Mouse (Mus musculus) neural tube, embryonic 15.5 days (tissue): ENCODE data around the gene Samd4b. TPM values are rescaled to one million over a fixed set of nuclear protein-coding genes. Genes with fewer than 3 reads are reported as not detected.

Experiments
- ATAC-seq: fragments of 200-750 bp; cut with Nextera tagmentation; 2 replicates; pipeline ENCODE4 v1.8.0; 2017; ENCODE audit warnings: mild to moderate bottlenecking, moderate TSS enrichment, moderate library complexity; ENCODE audit not compliant: low FRiP score
- H3K27ac ChIP-seq: fragments of 300-500 bp; sonication (generic); replicated peaks from 2 replicates; pipeline ENCODE4 v1.5.1; 2015; ENCODE audit warnings: mild to moderate bottlenecking, inconsistent platforms
- H3K27me3 ChIP-seq: fragments of 300-500 bp; sonication (generic); replicated peaks from 2 replicates; pipeline ENCODE4 v1.6.1; 2015; ENCODE audit warnings: inconsistent platforms
- H3K36me3 ChIP-seq: fragments of 300-500 bp; sonication (generic); 2 replicates; pipeline ENCODE4 v1.6.1; 2015; ENCODE audit warnings: inconsistent platforms
- H3K4me1 ChIP-seq: fragments of 300-500 bp; sonication (generic); 2 replicates; pipeline ENCODE4 v1.6.1; 2015; ENCODE audit warnings: inconsistent platforms
- H3K4me2 ChIP-seq: fragments of 300-500 bp; sonication (generic); 2 replicates; pipeline ENCODE4 v1.6.1; 2015; ENCODE audit warnings: inconsistent platforms, mild to moderate bottlenecking, moderate library complexity
- H3K4me3 ChIP-seq: fragments of 300-500 bp; sonication (generic); replicated peaks from 2 replicates; pipeline ENCODE4 v1.5.1; 2015; ENCODE audit warnings: mild to moderate bottlenecking, inconsistent platforms
- H3K9ac ChIP-seq: fragments of 300-500 bp; sonication (generic); replicated peaks from 2 replicates; pipeline ENCODE4 v1.6.1; 2015; ENCODE audit warnings: mild to moderate bottlenecking, inconsistent platforms
- H3K9me3 ChIP-seq: fragments of 300-500 bp; sonication (generic); replicated peaks from 2 replicates; pipeline ENCODE4 v1.6.1; 2016; ENCODE audit warnings: inconsistent platforms
- WGBS: fragments of 180-500 bp; shearing (Covaris S2); methylation state at CpG from one replicate; pipeline ENCODE4 v1.1.7; 2015; ENCODE audit warnings: mixed read lengths; 5-methylcytosine and 5-hydroxymethylcytosine counted together
- polyA plus RNA-seq: library from polyadenylated mRNA; unstranded; fragments of >200 nt; fragmentation: Nextera tagmentation; extraction: Ambion mirVana; gene quantifications from 2 replicates; pipeline ENCODE4 v1.2.1, GENCODE M21; 2015

Samd4b gene
- polyA plus RNA-seq, 1 experiment from 2014 or later = 20.3 TPM

- H3K27ac ChIP-seq = peak overlapping the region; percentile 79
- ATAC-seq = peak; percentile 45
- H3K36me3 ChIP-seq = no peaks in the 10 kb centered on the region
- H3K27me3 ChIP-seq = no peaks in the 10 kb centered on the region
- peaks cover 68% of the 10 kb centered on the region for H3K4me1 ChIP-seq
- H3K9ac ChIP-seq = peak overlapping the region; percentile 70
- no peaks in the 10 kb centered on the region for H3K9me3 ChIP-seq
- peak overlapping the region; percentile 79 for H3K4me2 ChIP-seq
- WGBS = 1% methylated on average over 53 of the region's 53 CpGs
- peak overlapping the region; percentile 56 for H3K4me3 ChIP-seq
Measured at GRCm38 (mm10) chr7:28378769-28379651, 218.9 kb downstream of the Samd4b start.

- Histone ChIP-seq H3K27ac (peak overlapping the region; percentile 79; the same call in 1 of the 2 replicates), H3K9me3 (no peaks in the 10 kb centered on the region), H3K4me3 (peak overlapping the region; percentile 56), H3K4me1 (peaks cover 70% of the 10 kb centered on the region), H3K9ac (peak overlapping the region; percentile 70), H3K27me3 (no peaks in the 10 kb centered on the region), H3K36me3 (no peaks in the 10 kb centered on the region), H3K4me2 (peak overlapping the region; percentile 79)
- no peak for ATAC-seq
- WGBS = 48% methylated on average over 32 of the region's 32 CpGs
Measured at GRCm38 (mm10) chr7:28378066-28378690, 219.8 kb downstream of the Samd4b start.

GRCm38 (mm10) chr7:28377190-28378065 lies 220.5 kb downstream of the Samd4b start:
- Histone ChIP-seq H3K27ac (0 out of 2 replicates have a peak overlapping the region, but pooled peaks have one; percentile 39), H3K36me3 (no peaks in the 10 kb centered on the region), H3K27me3 (no peaks in the 10 kb centered on the region), H3K4me2 (peak overlapping the region; percentile 79), H3K9me3 (no peaks in the 10 kb centered on the region), H3K4me1 (peaks cover 63% of the 10 kb centered on the region), H3K9ac (peak overlapping the region; percentile 70), H3K4me3 (peak overlapping the region; percentile 56)
- no peak for ATAC-seq
- WGBS = 72% methylated on average over 18 of the region's 18 CpGs

- H3K9me3 ChIP-seq = no peaks in the 10 kb centered on the region
- H3K36me3 ChIP-seq = no peaks in the 10 kb centered on the region
- peak overlapping the region; percentile 86 for H3K27ac ChIP-seq
- H3K27me3 ChIP-seq = no peaks in the 10 kb centered on the region
- peak overlapping the region; percentile 51 for H3K9ac ChIP-seq
- H3K4me2 ChIP-seq = peak overlapping the region; percentile 79
- H3K4me3 ChIP-seq = peak overlapping the region; percentile 46
- 5% methylated on average over 30 of the region's 30 CpGs for WGBS
- ATAC-seq = no peak
- H3K4me1 ChIP-seq = peaks cover 59% of the 10 kb centered on the region
Measured at GRCm38 (mm10) chr7:28376011-28376771, 221.8 kb downstream of the Samd4b start.

- Histone ChIP-seq H3K9ac (peak overlapping the region; percentile 51), H3K9me3 (no peaks in the 10 kb centered on the region), H3K4me1 (peaks cover 63% of the 10 kb centered on the region), H3K4me3 (peak overlapping the region; percentile 46), H3K4me2 (peak overlapping the region; percentile 79), H3K36me3 (no peaks in the 10 kb centered on the region), H3K27ac (peak overlapping the region; percentile 86), H3K27me3 (no peaks in the 10 kb centered on the region)
- WGBS = 1% methylated on average over 32 of the region's 36 CpGs
- ATAC-seq = peak; percentile 2
Measured at GRCm38 (mm10) chr7:28375176-28375921, 222.6 kb downstream of the Samd4b start.

- no peak for ATAC-seq
- H3K4me2 ChIP-seq = peak overlapping the region; percentile 79; the same call in 1 of the 2 replicates
- no peak overlapping the region for H3K9ac ChIP-seq
- H3K27ac ChIP-seq = peak overlapping the region; percentile 86
- no peaks in the 10 kb centered on the region for H3K27me3 ChIP-seq
- peaks cover 69% of the 10 kb centered on the region for H3K4me1 ChIP-seq
- H3K36me3 ChIP-seq = no peaks in the 10 kb centered on the region
- no peaks in the 10 kb centered on the region for H3K9me3 ChIP-seq
- WGBS = 81% methylated on average over 10 of the region's 10 CpGs
- no peak overlapping the region for H3K4me3 ChIP-seq
Measured at GRCm38 (mm10) chr7:28374647-28375046, 223.3 kb downstream of the Samd4b start.

GRCm38 (mm10) chr7:28373891-28374495 lies 224.0 kb downstream of the Samd4b start:
- WGBS = 86% methylated on average over 7 of the region's 7 CpGs
- ATAC-seq = no peak
- Histone ChIP-seq H3K4me1 (peaks cover 66% of the 10 kb centered on the region), H3K4me2 (no peak overlapping the region), H3K9ac (no peak overlapping the region), H3K27ac (peak overlapping the region; percentile 93), H3K36me3 (no peaks in the 10 kb centered on the region), H3K4me3 (no peak overlapping the region), H3K9me3 (no peaks in the 10 kb centered on the region), H3K27me3 (no peaks in the 10 kb centered on the region)

GRCm38 (mm10) chr7:28373131-28373581 lies 224.8 kb downstream of the Samd4b start:
- peak; percentile 4 for ATAC-seq
- peak overlapping the region; percentile 93 for H3K27ac ChIP-seq
- H3K36me3 ChIP-seq = no peaks in the 10 kb centered on the region
- H3K27me3 ChIP-seq = no peaks in the 10 kb centered on the region
- under 1% methylated on average over 9 of the region's 9 CpGs for WGBS
- H3K4me3 ChIP-seq = peak overlapping the region; percentile 87
- 0 out of 2 replicates have a peak overlapping the region, but pooled peaks have one; percentile 29 for H3K9ac ChIP-seq
- H3K9me3 ChIP-seq = no peaks in the 10 kb centered on the region
- peak overlapping the region; percentile 95 for H3K4me2 ChIP-seq
- H3K4me1 ChIP-seq = peaks cover 63% of the 10 kb centered on the region

- Histone ChIP-seq H3K4me1 (peaks cover 56% of the 10 kb centered on the region), H3K27ac (peak within 1 kb of the TSS; percentile 93), H3K36me3 (0 out of 2 replicates have a peak, but pooled peaks cover 5% of the 10 kb centered on the region), H3K9ac (peak within 1 kb of the TSS; percentile 73), H3K27me3 (no peaks in the 10 kb centered on the region), H3K9me3 (no peaks in the 10 kb centered on the region), H3K4me2 (peak within 1 kb of the TSS; percentile 95), H3K4me3 (peak within 1 kb of the TSS; percentile 87)
- WGBS = under 1% methylated on average over 64 of the region's 66 CpGs
- peak; percentile 88 for ATAC-seq
Measured at GRCm38 (mm10) chr7:28372251-28373108, 225.5 kb downstream of the Samd4b start, which contains the start of gene Plekhg2. TSS of gene Plekhg2 (minus strand) at chr7:28372599.
